Comparison of ENCODE assay signal across 9 mouse cellular contexts in genomic region chr9:89827564-89827963, GRCm38 (mm10).
DNase-seq lines count a peak whose midpoint lies in the region; ATAC-seq and TF ChIP-seq lines count a peak whose summit lies in the region.
"Had no signal": no experiment of that assay in that cellular context is flagged by ENCODE, and none has a peak within 500 bp of the region (broad histone marks: within the 10 kb centered on the region; RNA-seq: fewer than 3 reads in every experiment).

No protein-coding gene starts in this region.

- peak overlapping the region; percentile 46; the same call in 1 of the 2 replicates for H3K4me3 ChIP-seq in heart, embryonic 13.5 days
- H3K4me3 ChIP-seq in heart, adult 2 months = no peak overlapping the region
- H3K4me3 ChIP-seq in lung, postnatal 0 days (ENCODE audit: low read depth, low read length) = no peak overlapping the region
- H3K4me3 ChIP-seq in hindbrain, embryonic 14.5 days (replicated peaks; ENCODE audit: low read length) = no peak overlapping the region
- no peak overlapping the region for H3K4me3 ChIP-seq in neural tube, embryonic 14.5 days (ENCODE audit: low read depth, low read length)

- no peak for TF ChIP-seq EP300 in heart, adult 2 months (IDR thresholded peaks at IDR 0.05; ENCODE audit: insufficient read depth, low read depth, low read length)
- TF ChIP-seq EP300 in lung, postnatal 0 days (IDR thresholded peaks at IDR 0.05) = no peak

- DNase-seq in heart, adult 2 months = no peak
- no peak for DNase-seq in lung, postnatal 0 days (ENCODE audit: low spot score)
- no peak for DNase-seq in lung, postnatal 25 days (ENCODE audit: low spot score)
- no peak for DNase-seq in hindbrain, embryonic 14.5 days (ENCODE audit: low spot score)
- DNase-seq in urinary bladder, postnatal 36 days (ENCODE audit: low spot score in 2 of 2) = no peak
- no peak for DNase-seq in testis, postnatal 14 days (ENCODE audit: low spot score)

- H3K79me2 ChIP-seq in heart, adult 2 months (replicated peaks; ENCODE audit: control insufficient read depth, insufficient read depth, low read length) = no peaks in the 10 kb centered on the region

- H3K9ac ChIP-seq in heart, embryonic 13.5 days = no peak overlapping the region
- H3K9ac ChIP-seq in heart, adult 2 months (ENCODE audit: low read depth, low read length) = no peak overlapping the region
- H3K9ac ChIP-seq in lung, postnatal 0 days (replicated peaks; ENCODE audit: low read depth) = no peak overlapping the region
- H3K9ac ChIP-seq in hindbrain, embryonic 14.5 days = no peak overlapping the region
- H3K9ac ChIP-seq in neural tube, embryonic 14.5 days (replicated peaks; ENCODE audit: low read depth, low read length) = no peak overlapping the region

- intact Hi-C loops in heart, adult 2 months (cut with DNase I) = loop anchor here (1.0 kb wide), 2 partner anchors 146 to 250 kb away; no protein-coding TSS in a partner anchor

- H3K36me3 ChIP-seq in heart, embryonic 13.5 days = no peaks in the 10 kb centered on the region
- no peaks in the 10 kb centered on the region for H3K36me3 ChIP-seq in heart, adult 2 months (ENCODE audit: control insufficient read depth, insufficient read depth, low read length)
- no peaks in the 10 kb centered on the region for H3K36me3 ChIP-seq in lung, postnatal 0 days (ENCODE audit: insufficient read depth, low read length)
- H3K36me3 ChIP-seq in hindbrain, embryonic 14.5 days (replicated peaks; ENCODE audit: control insufficient read depth, insufficient read depth) = no peaks in the 10 kb centered on the region
- H3K36me3 ChIP-seq in neural tube, embryonic 14.5 days (ENCODE audit: control insufficient read depth, insufficient read depth, low read length) = no peaks in the 10 kb centered on the region

- H3K9me3 ChIP-seq in heart, embryonic 13.5 days = no peaks in the 10 kb centered on the region
- H3K9me3 ChIP-seq in lung, postnatal 0 days (ENCODE audit: low read length) = no peaks in the 10 kb centered on the region
- no peaks in the 10 kb centered on the region for H3K9me3 ChIP-seq in hindbrain, embryonic 14.5 days (ENCODE audit: control insufficient read depth, low read length)
- H3K9me3 ChIP-seq in neural tube, embryonic 14.5 days (ENCODE audit: control insufficient read depth, low read length) = no peaks in the 10 kb centered on the region

- no peak overlapping the region for H3K27ac ChIP-seq in heart, embryonic 13.5 days (replicated peaks)
- no peak overlapping the region for H3K27ac ChIP-seq in heart, adult 2 months
- H3K27ac ChIP-seq in lung, postnatal 0 days (ENCODE audit: low read length) = no peak overlapping the region
- H3K27ac ChIP-seq in hindbrain, embryonic 14.5 days = no peak overlapping the region
- no peak overlapping the region for H3K27ac ChIP-seq in neural tube, embryonic 14.5 days (ENCODE audit: low read depth, low read length)
- H3K27ac ChIP-seq: macrophage had no signal

- no peaks in the 10 kb centered on the region for H3K4me1 ChIP-seq in heart, embryonic 13.5 days
- H3K4me1 ChIP-seq in heart, adult 2 months (ENCODE audit: control insufficient read depth, insufficient read depth, low read length) = no peaks in the 10 kb centered on the region; the same call in 1 of the 2 replicates
- no peaks in the 10 kb centered on the region for H3K4me1 ChIP-seq in lung, postnatal 0 days (ENCODE audit: insufficient read depth, low read depth, low read length)
- H3K4me1 ChIP-seq in hindbrain, embryonic 14.5 days (replicated peaks; ENCODE audit: control insufficient read depth, insufficient read depth, low read length) = no peaks in the 10 kb centered on the region
- H3K4me1 ChIP-seq in neural tube, embryonic 14.5 days (ENCODE audit: control insufficient read depth, insufficient read depth, low read length) = no peaks in the 10 kb centered on the region

- no peak for TF ChIP-seq POLR2A in heart, adult 2 months (IDR thresholded peaks at IDR 0.05; ENCODE audit: insufficient read depth, low read depth, low read length)

- WGBS in heart, embryonic 13.5 days = 55% methylated on average over 5 of the region's 5 CpGs
- WGBS in heart, adult 2 months = 54% methylated on average over 5 of the region's 5 CpGs
- WGBS in lung, postnatal 0 days = 47% methylated on average over 5 of the region's 5 CpGs
- WGBS in hindbrain, embryonic 14.5 days = 59% methylated on average over 5 of the region's 5 CpGs
- WGBS in neural tube, embryonic 14.5 days = 62% methylated on average over 5 of the region's 5 CpGs

- no peak for ATAC-seq in heart, embryonic 13.5 days (ENCODE audit: extremely low read depth, insufficient number of reproducible peaks, low FRiP score, low TSS enrichment)
- ATAC-seq in lung, postnatal 0 days = peak; percentile 3; the same call in 1 of the 2 replicates
- ATAC-seq in hindbrain, embryonic 14.5 days (ENCODE audit: low FRiP score) = no peak; the same call in 1 of the 2 replicates
- 0 out of 2 replicates have a peak, but pooled peaks have one; percentile 18 for ATAC-seq in neural tube, embryonic 14.5 days (ENCODE audit: low read depth)

- H3K27me3 ChIP-seq in heart, embryonic 13.5 days (replicated peaks) = peaks cover 12% of the 10 kb centered on the region
- no peaks in the 10 kb centered on the region for H3K27me3 ChIP-seq in heart, adult 2 months (ENCODE audit: control insufficient read depth, insufficient read depth, low read length)
- 0 out of 2 replicates have a peak, but pooled peaks cover 3% of the 10 kb centered on the region for H3K27me3 ChIP-seq in lung, postnatal 0 days (replicated peaks; ENCODE audit: insufficient read depth, low read length)
- no peaks in the 10 kb centered on the region for H3K27me3 ChIP-seq in hindbrain, embryonic 14.5 days (ENCODE audit: control insufficient read depth, insufficient read depth, low read length)
- no peaks in the 10 kb centered on the region for H3K27me3 ChIP-seq in neural tube, embryonic 14.5 days (ENCODE audit: control insufficient read depth, insufficient read depth, low read length)

- H3K4me2 ChIP-seq in heart, embryonic 13.5 days = peak overlapping the region; percentile 68
- H3K4me2 ChIP-seq in lung, postnatal 0 days (replicated peaks; ENCODE audit: low read depth, low read length) = no peak overlapping the region; the same call in 1 of the 2 replicates
- H3K4me2 ChIP-seq in hindbrain, embryonic 14.5 days (replicated peaks) = peak overlapping the region; percentile 44
- no peak overlapping the region; the same call in 1 of the 2 replicates for H3K4me2 ChIP-seq in neural tube, embryonic 14.5 days (ENCODE audit: low read depth, low read length)

- no peak for TF ChIP-seq CTCF in heart, adult 2 months (IDR thresholded peaks at IDR 0.05)
- TF ChIP-seq CTCF in lung, postnatal 0 days (IDR thresholded peaks at IDR 0.05) = no peak

Comparison
In these comparisons a context has a peak if more than half of its experiments do, and no peak if none do; other contexts are left out.
1. ATAC-seq: peak in lung, postnatal 0 days (single experiment) and neural tube, embryonic 14.5 days (single experiment); none in heart, embryonic 13.5 days (single experiment) and hindbrain, embryonic 14.5 days (single experiment).
2. H3K4me2 ChIP-seq: peak in heart, embryonic 13.5 days (single experiment) and hindbrain, embryonic 14.5 days (single experiment); none in lung, postnatal 0 days (single experiment) and neural tube, embryonic 14.5 days (single experiment).